Mouse (Mus musculus) liver, postnatal 0 days (tissue): Measurements from ENCODE around the gene Synpo2l.

Experiments
- CTCF ChIP-seq: sonication (generic); IDR thresholded peaks from 2 replicates; pipeline ENCODE4 v1.5.1; 2016; ENCODE audit warnings: antibody characterized with exemption, low read depth
- EP300 ChIP-seq: IDR thresholded peaks from 2 replicates; pipeline ENCODE4 v1.6.1; 2016; ENCODE audit warnings: antibody characterized with exemption, low read depth, mild to moderate bottlenecking

DNA sequence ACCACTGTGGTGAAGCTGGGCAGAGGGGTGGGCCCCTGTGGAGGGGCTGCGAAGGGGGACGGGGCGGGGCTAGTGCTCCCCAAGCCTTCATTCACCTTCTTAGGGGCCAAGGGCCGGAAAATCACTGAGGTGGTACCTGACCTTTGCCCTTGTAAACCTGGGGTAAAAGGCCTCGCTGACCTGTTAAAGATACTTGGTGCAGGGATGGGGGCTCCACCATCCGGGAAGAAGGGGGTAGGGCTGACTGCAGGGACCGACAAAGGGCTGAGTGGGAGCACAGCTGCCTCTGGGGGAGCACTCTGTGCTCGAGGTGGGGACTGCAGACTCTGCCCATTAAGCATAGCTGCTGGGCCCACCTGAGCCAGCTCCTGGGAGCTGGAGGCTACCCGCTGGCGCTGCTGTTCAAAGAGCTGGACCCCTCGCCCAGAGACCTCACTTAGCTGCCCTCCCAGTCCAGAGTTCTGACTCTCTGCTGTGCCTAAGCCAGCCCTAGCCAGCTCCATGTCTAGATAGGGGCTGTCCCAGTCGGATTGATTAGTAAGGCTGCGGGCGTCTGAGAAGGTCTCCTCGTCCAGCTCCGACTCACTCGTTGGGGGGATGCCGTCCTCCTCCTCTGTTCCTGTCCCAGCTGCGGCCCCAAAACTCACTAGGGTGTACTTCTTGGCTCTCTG lies 6.4 kb downstream of the Synpo2l start:
- TF ChIP-seq EP300 (no peak), CTCF (no peak)
